Mouse (Mus musculus) kidney, postnatal 0 days (tissue): ENCODE measurements around the gene H2afj. TPM values are rescaled to one million over a fixed set of nuclear protein-coding genes. Genes with fewer than 3 reads are reported as not detected.

ENCODE experiments used
- ATAC-seq: fragments of 200-750 bp; cut with Nextera tagmentation; replicated peaks from 2 replicates; pipeline ENCODE4 v1.8.0; 2017; ENCODE audit warnings: low read depth, moderate number of reproducible peaks, moderate TSS enrichment, moderate library complexity; ENCODE audit not compliant: low FRiP score
- DNase-seq: peaks from one replicate; pipeline ENCODE4 v3.0.0-alpha.2; 2016; ENCODE audit warnings: low spot score
- H3K27ac ChIP-seq: fragments of 300-500 bp; sonication (generic); 2 replicates; pipeline ENCODE4 v1.5.1; 2014; ENCODE audit warnings: mild to moderate bottlenecking
- H3K27me3 ChIP-seq: fragments of 300-500 bp; sonication (generic); 2 replicates; pipeline ENCODE4 v1.6.1; 2014; ENCODE audit warnings: low read length, mixed read lengths; ENCODE audit not compliant: insufficient read depth
- H3K36me3 ChIP-seq: fragments of 300-500 bp; sonication (generic); 2 replicates; pipeline ENCODE4 v1.6.1; 2014; ENCODE audit warnings: low read length, mixed read lengths; ENCODE audit not compliant: insufficient read depth
- H3K4me1 ChIP-seq: fragments of 300-500 bp; sonication (generic); replicated peaks from 2 replicates; pipeline ENCODE4 v1.6.1; 2014; ENCODE audit warnings: antibody characterized with exemption, low read length, mixed read lengths; ENCODE audit not compliant: insufficient read depth
- H3K4me2 ChIP-seq: fragments of 300-500 bp; sonication (generic); 2 replicates; pipeline ENCODE4 v1.6.1; 2014; ENCODE audit warnings: mild to moderate bottlenecking, low read length, moderate library complexity, mixed read lengths
- H3K4me3 ChIP-seq: fragments of 300-500 bp; sonication (generic); replicated peaks from 2 replicates; pipeline ENCODE4 v1.5.1; 2014; ENCODE audit warnings: low read depth, low read length
- H3K9ac ChIP-seq: fragments of 300-500 bp; sonication (generic); 2 replicates; pipeline ENCODE4 v1.6.1; 2014; ENCODE audit warnings: low read depth, low read length
- H3K9me3 ChIP-seq: fragments of 300-500 bp; sonication (generic); replicated peaks from 2 replicates; pipeline ENCODE4 v1.6.1; 2016; ENCODE audit warnings: low read length, inconsistent platforms, mixed read lengths
- CTCF ChIP-seq: IDR thresholded peaks from 2 replicates; pipeline ENCODE4 v1.5.1; 2016; ENCODE audit warnings: antibody characterized with exemption, low read depth, mild to moderate bottlenecking, moderate library complexity
- WGBS: fragments of 180-500 bp; shearing (Covaris S2); extraction: QIAGEN DNeasy Blood & Tissue Kit; methylation state at CpG from one replicate; pipeline ENCODE4 v1.1.7; 2014; 5-methylcytosine and 5-hydroxymethylcytosine counted together
- polyA plus RNA-seq: library from polyadenylated mRNA; unstranded; fragments of >200 nt; fragmentation: Nextera tagmentation; extraction: Ambion mirVana; gene quantifications from 2 replicates; pipeline ENCODE4 v1.2.1, GENCODE M21; 2015

Gene H2afj
- polyA plus RNA-seq: 168 and 180 TPM in 2 replicates

DNA sequence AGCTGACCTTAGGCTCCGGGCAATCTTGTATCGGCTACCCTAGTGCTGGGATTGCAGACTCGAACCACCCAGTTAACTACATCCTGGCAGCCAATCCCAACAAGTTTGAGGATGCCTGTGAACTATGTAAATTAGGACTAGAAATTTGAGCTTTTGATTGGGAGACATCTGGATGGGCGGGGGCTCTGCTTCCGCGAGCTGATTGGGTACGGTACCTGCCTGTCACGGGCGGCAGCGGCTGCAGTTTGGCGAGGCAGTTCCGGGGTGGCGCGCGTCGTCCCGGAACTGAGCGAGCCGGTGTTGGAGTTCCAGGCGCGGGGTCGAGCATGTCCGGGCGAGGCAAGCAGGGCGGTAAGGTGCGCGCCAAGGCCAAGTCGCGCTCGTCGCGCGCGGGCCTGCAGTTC is at the start of gene H2afj:
Gene H2afj (plus strand): TSS at position 231 of the 404 bp plus-strand sequence.
- WGBS: 1% methylated on average over 34 of the region's 34 CpGs
- TF ChIP-seq CTCF: no peak
- H3K4me3 ChIP-seq: peak within 1 kb of the TSS; percentile 61
- ATAC-seq: peak; percentile 92
- peaks cover 7% of the 10 kb centered on the region for H3K4me1 ChIP-seq
- H3K27ac ChIP-seq: peak within 1 kb of the TSS; percentile 84
- peak; percentile 98 for DNase-seq
- peaks cover 11% of the 10 kb centered on the region for H3K36me3 ChIP-seq
- H3K9me3 ChIP-seq: no peaks in the 10 kb centered on the region
- H3K27me3 ChIP-seq: no peaks in the 10 kb centered on the region
- peak within 1 kb of the TSS; percentile 68 for H3K9ac ChIP-seq
- peak within 1 kb of the TSS; percentile 87 for H3K4me2 ChIP-seq

DNA sequence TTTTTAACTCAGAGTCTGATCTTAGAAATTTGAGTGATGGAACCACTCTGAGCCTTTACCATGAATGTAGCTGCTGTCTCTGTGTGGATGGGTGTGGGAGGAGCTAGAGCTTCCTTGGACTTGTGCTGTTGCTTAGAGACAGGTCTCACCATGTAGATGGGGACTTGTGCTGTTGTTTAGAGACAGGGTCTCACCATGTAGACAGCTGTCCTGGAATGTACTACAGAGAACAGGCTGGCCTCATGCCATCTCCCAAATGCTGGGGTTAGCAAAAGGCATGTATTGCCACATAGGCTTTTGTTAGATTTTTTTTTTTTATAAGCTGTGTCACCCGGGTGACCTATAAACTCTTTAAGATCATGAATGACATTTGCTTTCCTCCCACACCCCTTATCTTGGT is 44.1 kb upstream of the H2afj start:
- H3K9ac ChIP-seq: no peak overlapping the region
- H3K27ac ChIP-seq: no peak overlapping the region
- no peak overlapping the region for H3K4me3 ChIP-seq
- H3K4me1 ChIP-seq: no peaks in the 10 kb centered on the region
- ATAC-seq (no peak), DNase-seq (no peak)
- no peak overlapping the region for H3K4me2 ChIP-seq
- TF ChIP-seq CTCF: no peak
- WGBS: 56% methylated on average over 1 of the region's 1 CpGs
- H3K36me3 ChIP-seq: no peaks in the 10 kb centered on the region
- H3K9me3 ChIP-seq: no peaks in the 10 kb centered on the region
- H3K27me3 ChIP-seq: no peaks in the 10 kb centered on the region

DNA sequence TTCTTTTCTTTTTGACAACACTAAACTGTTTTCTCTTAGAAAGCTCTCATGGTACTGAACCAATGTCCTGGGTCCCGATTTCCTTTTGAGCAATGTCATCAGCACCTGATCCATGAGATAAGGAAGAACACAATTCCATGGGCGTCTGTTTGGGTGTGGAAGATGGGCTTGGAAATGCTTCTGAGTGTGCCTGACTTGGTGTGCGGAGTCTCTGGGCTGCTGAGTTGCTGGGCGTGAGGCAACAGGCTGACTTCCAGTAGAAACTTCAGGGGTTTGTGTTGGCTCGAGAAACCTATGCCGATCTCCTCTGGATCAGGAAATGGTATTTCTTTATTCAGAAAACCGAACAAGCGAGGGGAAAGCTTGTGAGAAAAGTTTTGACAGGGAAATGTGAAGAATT is 38.9 kb upstream of the H2afj start:
- Histone ChIP-seq H3K4me2 (no peak overlapping the region), H3K4me3 (no peak overlapping the region), H3K9me3 (no peaks in the 10 kb centered on the region), H3K27ac (no peak overlapping the region), H3K9ac (no peak overlapping the region), H3K4me1 (no peaks in the 10 kb centered on the region), H3K27me3 (no peaks in the 10 kb centered on the region), H3K36me3 (no peaks in the 10 kb centered on the region)
- DNase-seq: no peak
- ATAC-seq: no peak
- WGBS: 78% methylated on average over 8 of the region's 8 CpGs
- no peak for TF ChIP-seq CTCF

GRCm38 (mm10) chr6:136769859-136770258 is 38.2 kb upstream of the H2afj start:
- no peak for ATAC-seq
- H3K27ac ChIP-seq: no peak overlapping the region
- no peak overlapping the region for H3K4me2 ChIP-seq
- DNase-seq: no peak
- no peaks in the 10 kb centered on the region for H3K27me3 ChIP-seq
- no peak overlapping the region for H3K9ac ChIP-seq
- TF ChIP-seq CTCF: no peak
- 91% methylated on average over 7 of the region's 7 CpGs for WGBS
- no peak overlapping the region for H3K4me3 ChIP-seq
- no peaks in the 10 kb centered on the region for H3K36me3 ChIP-seq
- no peaks in the 10 kb centered on the region for H3K4me1 ChIP-seq
- H3K9me3 ChIP-seq: no peaks in the 10 kb centered on the region

DNA sequence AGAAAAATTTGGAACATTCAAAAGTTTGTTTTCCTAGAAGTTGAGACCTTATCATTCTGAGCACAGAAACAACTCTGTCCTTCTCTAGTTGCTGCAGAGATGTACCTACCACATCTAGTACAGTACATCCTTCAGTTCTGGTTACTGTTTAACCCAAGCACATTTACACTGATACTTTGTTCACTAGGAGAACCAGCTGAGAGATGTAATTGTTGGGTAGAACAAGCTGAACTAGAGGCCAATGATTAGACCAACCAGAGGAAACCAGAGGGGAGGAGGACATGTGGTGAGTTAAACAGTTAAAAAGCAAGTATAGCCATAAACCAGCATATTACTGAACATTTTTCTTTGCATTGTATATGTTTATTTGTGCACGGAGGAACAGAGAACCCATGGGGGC is 31.7 kb upstream of the H2afj start:
- DNase-seq (no peak), ATAC-seq (no peak)
- no peaks in the 10 kb centered on the region for H3K9me3 ChIP-seq
- no peaks in the 10 kb centered on the region for H3K36me3 ChIP-seq
- H3K27ac ChIP-seq: no peak overlapping the region
- no peak overlapping the region for H3K4me3 ChIP-seq
- no peaks in the 10 kb centered on the region for H3K4me1 ChIP-seq
- no peak for TF ChIP-seq CTCF
- H3K4me2 ChIP-seq: no peak overlapping the region
- no peak overlapping the region for H3K9ac ChIP-seq
- WGBS: 86% methylated on average over 1 of the region's 1 CpGs
- H3K27me3 ChIP-seq: no peaks in the 10 kb centered on the region

- Histone ChIP-seq H3K9ac (no peak within 1 kb of the TSS), H3K27ac (no peak within 1 kb of the TSS), H3K36me3 (no peaks in the 10 kb centered on the region), H3K4me3 (no peak within 1 kb of the TSS), H3K27me3 (no peaks in the 10 kb centered on the region), H3K4me2 (no peak within 1 kb of the TSS), H3K4me1 (no peaks in the 10 kb centered on the region), H3K9me3 (no peaks in the 10 kb centered on the region)
- DNase-seq (no peak), ATAC-seq (no peak)
- TF ChIP-seq CTCF: no peak
- 69% methylated on average over 20 of the region's 20 CpGs for WGBS
Observed at GRCm38 (mm10) chr6:136781377-136781986, 26.6 kb upstream of the H2afj start, which contains the start of gene Gucy2c. Gucy2c (minus strand) TSS chr6:136781765.

DNA sequence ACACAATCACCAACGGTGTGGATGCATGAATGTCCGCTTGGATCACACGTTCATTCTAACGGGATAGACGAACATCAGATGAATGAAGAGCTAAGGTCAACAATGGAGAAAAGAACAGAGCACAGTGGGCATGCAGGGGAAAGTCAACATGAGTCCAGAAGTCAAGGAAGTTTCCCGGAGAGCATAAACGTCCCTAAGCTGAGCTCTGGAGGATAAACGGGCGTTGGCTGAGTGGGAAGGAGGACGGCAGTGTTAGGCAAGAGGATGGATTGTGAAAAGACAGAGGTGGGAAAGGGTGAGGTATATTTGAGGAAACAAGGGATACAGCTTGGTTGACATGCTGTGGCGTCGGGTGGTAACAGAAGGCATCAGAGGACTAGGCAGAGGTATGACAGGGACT is 25.9 kb upstream of the H2afj start:
- no peak overlapping the region for H3K4me3 ChIP-seq
- H3K36me3 ChIP-seq: no peaks in the 10 kb centered on the region

More for the DNA sequence above, 25.9 kb upstream of the H2afj start:
- H3K4me1 ChIP-seq: no peaks in the 10 kb centered on the region
- no peak for TF ChIP-seq CTCF
- ATAC-seq (no peak), DNase-seq (no peak)
- no peak overlapping the region for H3K4me2 ChIP-seq
- no peaks in the 10 kb centered on the region for H3K9me3 ChIP-seq
- no peak overlapping the region for H3K9ac ChIP-seq
- 88% methylated on average over 12 of the region's 12 CpGs for WGBS
- H3K27ac ChIP-seq: no peak overlapping the region
- H3K27me3 ChIP-seq: no peaks in the 10 kb centered on the region
